Mouse (Mus musculus) neural tube, embryonic 12.5 days (tissue): ENCODE measurements around the gene Adarb1. TPM values are rescaled to one million over a fixed set of nuclear protein-coding genes. Genes with fewer than 3 reads are reported as not detected.

Experiments used
- ATAC-seq: fragments of 200-750 bp; cut with Nextera tagmentation; 2 replicates; pipeline ENCODE4 v1.8.0; 2017; ENCODE audit warnings: low read depth, mild to moderate bottlenecking, moderate TSS enrichment, moderate library complexity; ENCODE audit not compliant: low FRiP score
- H3K27ac ChIP-seq: fragments of 300-500 bp; sonication (generic); 2 replicates; pipeline ENCODE4 v1.5.1; 2016
- H3K27me3 ChIP-seq: fragments of 300-500 bp; sonication (generic); replicated peaks from 2 replicates; pipeline ENCODE4 v1.6.1; 2016; ENCODE audit warnings: mild to moderate bottlenecking
- H3K36me3 ChIP-seq: fragments of 300-500 bp; sonication (generic); 2 replicates; pipeline ENCODE4 v1.6.1; 2016; ENCODE audit warnings: mild to moderate bottlenecking
- H3K4me1 ChIP-seq: fragments of 300-500 bp; sonication (generic); 2 replicates; pipeline ENCODE4 v1.6.1; 2016
- H3K4me2 ChIP-seq: fragments of 300-500 bp; sonication (generic); replicated peaks from 2 replicates; pipeline ENCODE4 v1.6.1; 2016; ENCODE audit warnings: mild to moderate bottlenecking
- H3K4me3 ChIP-seq: fragments of 300-500 bp; sonication (generic); 2 replicates; pipeline ENCODE4 v1.5.1; 2016
- H3K9ac ChIP-seq: fragments of 300-500 bp; sonication (generic); 2 replicates; pipeline ENCODE4 v1.6.1; 2016; ENCODE audit warnings: mild to moderate bottlenecking
- H3K9me3 ChIP-seq: fragments of 300-500 bp; sonication (generic); 2 replicates; pipeline ENCODE4 v1.6.1; 2016; ENCODE audit warnings: mild to moderate bottlenecking
- WGBS: fragments of 180-500 bp; shearing (Covaris S2); methylation state at CpG from one replicate; pipeline ENCODE4 v1.1.7; 2016; 5-methylcytosine and 5-hydroxymethylcytosine counted together
- polyA plus RNA-seq: library from polyadenylated mRNA; unstranded; fragments of >200 nt; fragmentation: Nextera tagmentation; extraction: Ambion mirVana; gene quantifications from 2 replicates; pipeline ENCODE4 v1.2.1, GENCODE M21; 2016

Adarb1 gene
- polyA plus RNA-seq, 1 experiment from 2014 or later, result 9.2 TPM

DNA sequence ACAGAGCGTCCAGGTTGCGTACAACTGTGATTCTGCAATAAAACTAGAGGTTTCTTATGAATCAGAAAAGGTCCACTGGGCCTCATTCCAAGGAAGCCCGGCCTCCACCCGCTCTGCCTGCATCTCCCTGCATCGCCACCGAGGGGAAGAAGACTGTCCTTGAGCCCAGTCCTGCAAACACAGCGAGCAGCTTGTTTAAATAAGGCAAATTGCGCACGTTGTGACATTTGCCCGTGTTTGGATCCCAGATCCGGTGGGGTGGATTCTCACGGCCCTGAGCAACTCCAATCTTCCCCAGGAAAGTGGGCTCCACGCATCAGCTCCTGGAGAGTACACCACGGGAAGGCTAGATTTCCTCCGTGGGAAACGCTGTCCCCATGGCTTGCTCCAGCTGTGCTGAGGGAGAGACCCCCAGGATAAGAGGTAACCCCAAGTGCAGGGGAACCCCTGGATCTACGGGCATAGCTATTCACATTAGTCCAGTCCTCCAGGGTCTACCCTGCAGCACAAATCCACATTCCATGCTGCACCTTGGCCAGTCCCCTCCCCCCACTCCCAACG is 166.8 kb downstream of the Adarb1 start:
- Histone ChIP-seq H3K9ac (no peak overlapping the region), H3K27ac (no peak overlapping the region)
- ATAC-seq, result no peak

DNA sequence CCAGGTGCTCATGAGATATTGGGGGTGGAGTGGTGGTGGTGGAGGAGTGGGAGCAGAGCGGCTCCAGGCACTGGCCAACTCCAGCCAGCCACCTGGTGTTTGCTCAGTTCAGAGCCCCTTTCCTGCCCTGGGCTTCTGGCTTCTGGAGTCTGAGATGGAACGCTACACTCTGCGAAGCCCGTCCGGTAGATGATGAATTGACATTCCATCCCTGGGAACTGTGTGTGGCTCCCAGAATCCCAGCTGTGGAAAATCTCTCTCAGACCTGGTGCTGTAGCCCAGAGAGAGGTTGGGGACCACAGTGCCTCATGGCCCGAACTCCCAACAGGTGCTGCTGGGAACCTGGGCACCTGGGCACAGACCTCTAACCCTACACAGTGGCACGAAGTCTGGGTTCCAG is 170.4 kb downstream of the Adarb1 start:
- Histone ChIP-seq H3K9me3 (no peaks in the 10 kb centered on the region), H3K4me3 (no peak overlapping the region), H3K36me3 (no peaks in the 10 kb centered on the region), H3K4me2 (no peak overlapping the region), H3K27me3 (no peaks in the 10 kb centered on the region), H3K4me1 (peaks cover 19% of the 10 kb centered on the region; the same call in 1 of the 2 replicates), H3K9ac (no peak overlapping the region), H3K27ac (no peak overlapping the region)
- ATAC-seq, result no peak
- WGBS, result 67% methylated on average over 7 of the region's 7 CpGs

More for the DNA sequence above, 166.8 kb downstream of the Adarb1 start:
- Histone ChIP-seq H3K4me3 (no peak overlapping the region), H3K27me3 (no peaks in the 10 kb centered on the region), H3K4me1 (peaks cover 21% of the 10 kb centered on the region; the same call in 1 of the 2 replicates), H3K4me2 (no peak overlapping the region; the same call in 1 of the 2 replicates), H3K36me3 (no peaks in the 10 kb centered on the region), H3K9me3 (no peaks in the 10 kb centered on the region)
- 66% methylated on average over 18 of the region's 18 CpGs for WGBS

- 96% methylated on average over 5 of the region's 5 CpGs for WGBS
Observed at GRCm38 (mm10) chr10:77247048-77247447, 171.0 kb downstream of the Adarb1 start.

GRCm38 (mm10) chr10:77244777-77245176 is 173.3 kb downstream of the Adarb1 start:
- 0 out of 2 replicates have a peak, but pooled peaks cover 3% of the 10 kb centered on the region for H3K4me1 ChIP-seq
- no peaks in the 10 kb centered on the region for H3K36me3 ChIP-seq
- no peaks in the 10 kb centered on the region for H3K27me3 ChIP-seq
- no peak for ATAC-seq
- WGBS, result 91% methylated on average over 6 of the region's 6 CpGs
- H3K9me3 ChIP-seq, result peaks cover 4% of the 10 kb centered on the region; the same call in 1 of the 2 replicates
- H3K9ac ChIP-seq, result no peak overlapping the region
- no peak overlapping the region for H3K27ac ChIP-seq
- H3K4me2 ChIP-seq, result no peak overlapping the region
- no peak overlapping the region for H3K4me3 ChIP-seq

More at GRCm38 (mm10) chr10:77247048-77247447, 171.0 kb downstream of the Adarb1 start:
- Histone ChIP-seq H3K9me3 (no peaks in the 10 kb centered on the region), H3K27me3 (no peaks in the 10 kb centered on the region), H3K27ac (no peak overlapping the region), H3K4me3 (no peak overlapping the region), H3K9ac (no peak overlapping the region), H3K4me1 (0 out of 2 replicates have a peak, but pooled peaks cover 13% of the 10 kb centered on the region), H3K4me2 (no peak overlapping the region), H3K36me3 (no peaks in the 10 kb centered on the region)
- ATAC-seq, result no peak

GRCm38 (mm10) chr10:77243572-77244161 is 174.4 kb downstream of the Adarb1 start:
- WGBS, result 75% methylated on average over 11 of the region's 11 CpGs
- no peak overlapping the region for H3K4me2 ChIP-seq
- H3K36me3 ChIP-seq, result no peaks in the 10 kb centered on the region
- H3K27me3 ChIP-seq, result no peaks in the 10 kb centered on the region
- no peak overlapping the region for H3K9ac ChIP-seq
- ATAC-seq, result no peak
- no peak overlapping the region for H3K4me3 ChIP-seq
- H3K9me3 ChIP-seq, result peaks cover 4% of the 10 kb centered on the region; the same call in 1 of the 2 replicates
- H3K4me1 ChIP-seq, result 0 out of 2 replicates have a peak, but pooled peaks cover 3% of the 10 kb centered on the region
- no peak overlapping the region for H3K27ac ChIP-seq

- Histone ChIP-seq H3K36me3 (no peaks in the 10 kb centered on the region), H3K9ac (no peak overlapping the region), H3K4me2 (no peak overlapping the region), H3K4me1 (0 out of 2 replicates have a peak, but pooled peaks cover 1% of the 10 kb centered on the region), H3K27ac (no peak overlapping the region), H3K27me3 (no peaks in the 10 kb centered on the region), H3K4me3 (no peak overlapping the region), H3K9me3 (peaks cover 4% of the 10 kb centered on the region; the same call in 1 of the 2 replicates)
- no peak for ATAC-seq
- 90% methylated on average over 14 of the region's 14 CpGs for WGBS
Observed at GRCm38 (mm10) chr10:77242871-77243270, 175.2 kb downstream of the Adarb1 start.

GRCm38 (mm10) chr10:77242396-77242795 is 175.7 kb downstream of the Adarb1 start:
- no peak overlapping the region for H3K27ac ChIP-seq
- H3K4me1 ChIP-seq, result no peaks in the 10 kb centered on the region
- H3K9ac ChIP-seq, result no peak overlapping the region
- no peak overlapping the region for H3K4me3 ChIP-seq
- WGBS, result 75% methylated on average over 3 of the region's 3 CpGs
- no peak overlapping the region for H3K4me2 ChIP-seq
- no peaks in the 10 kb centered on the region for H3K36me3 ChIP-seq
- no peak for ATAC-seq
- peaks cover 4% of the 10 kb centered on the region; the same call in 1 of the 2 replicates for H3K9me3 ChIP-seq
- H3K27me3 ChIP-seq, result no peaks in the 10 kb centered on the region

DNA sequence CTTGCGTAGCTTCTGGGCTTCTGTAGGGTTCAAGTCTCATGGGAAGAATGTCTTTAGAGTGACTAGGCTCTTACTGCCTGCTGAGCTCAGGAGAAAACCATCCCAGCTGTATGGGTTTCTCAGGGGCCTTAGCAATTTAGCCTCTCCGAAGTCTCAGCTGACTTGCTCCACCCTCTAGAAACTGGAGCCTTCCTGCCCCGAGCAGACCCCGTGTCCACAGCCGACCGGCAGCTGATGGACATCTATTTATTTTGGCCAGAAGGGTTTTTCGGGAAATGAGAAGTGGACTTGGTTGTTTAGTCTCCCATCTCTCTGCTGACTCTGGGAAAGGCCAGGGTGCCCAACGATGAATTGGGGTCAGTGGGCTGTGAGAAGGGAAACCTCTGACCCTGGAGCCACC is 177.3 kb downstream of the Adarb1 start:
- ATAC-seq, result no peak
- WGBS, result 84% methylated on average over 8 of the region's 8 CpGs
- no peak overlapping the region for H3K27ac ChIP-seq

More for the DNA sequence above, 177.3 kb downstream of the Adarb1 start:
- Histone ChIP-seq H3K27me3 (no peaks in the 10 kb centered on the region), H3K4me3 (no peak overlapping the region), H3K4me2 (no peak overlapping the region), H3K9ac (no peak overlapping the region), H3K36me3 (no peaks in the 10 kb centered on the region), H3K4me1 (no peaks in the 10 kb centered on the region), H3K9me3 (peaks cover 10% of the 10 kb centered on the region; the same call in 1 of the 2 replicates)

Other genes with a start within 250 kb of the Adarb1 start
- gene Pofut2, start 159.1 kb downstream of the Adarb1 start, polyA plus RNA-seq, result 68.6 and 69.3 TPM in 2 replicates
- gene Fam207a, start 97.5 kb upstream of the Adarb1 start, polyA plus RNA-seq, result 46.4 and 47.4 TPM in 2 replicates
- gene Itgb2, start 112.0 kb upstream of the Adarb1 start, polyA plus RNA-seq, result 1.3 and 1.4 TPM in 2 replicates
- gene Pttg1ip, start 163.4 kb upstream of the Adarb1 start, polyA plus RNA-seq, result 67.8 and 71.1 TPM in 2 replicates
- gene Sumo3, start 187.8 kb upstream of the Adarb1 start, polyA plus RNA-seq, result 288 and 299 TPM in 2 replicates
- gene Gm49325, start 187.9 kb upstream of the Adarb1 start, polyA plus RNA-seq, result 7.6 and 11.0 TPM in 2 replicates
- gene Ube2g2, start 204.0 kb upstream of the Adarb1 start, polyA plus RNA-seq, result 90.9 and 93.7 TPM in 2 replicates